Mouse (Mus musculus) liver, postnatal 0 days (tissue): ENCODE results near the gene Akap11.

ENCODE experiments used
- CTCF ChIP-seq: sonication (generic); IDR thresholded peaks from 2 replicates; pipeline ENCODE4 v1.5.1; 2016; ENCODE audit warnings: antibody characterized with exemption, low read depth
- EP300 ChIP-seq: IDR thresholded peaks from 2 replicates; pipeline ENCODE4 v1.6.1; 2016; ENCODE audit warnings: antibody characterized with exemption, low read depth, mild to moderate bottlenecking

- TF ChIP-seq CTCF (no peak), EP300 (no peak)
Measured at GRCm38 (mm10) chr14:78454970-78455369, 81.6 kb downstream of the Akap11 start.
